Mouse (Mus musculus) CH12.LX (cell line): ENCODE data around the gene Rwdd3.

Source experiments
- CHD2 ChIP-seq: IDR thresholded peaks from 2 replicates; pipeline ENCODE4 v1.6.1; 2011; ENCODE audit warnings: low read length, improper control_type of control experiment
- CTCF ChIP-seq, 2 experiments: IDR thresholded peaks in 1 of 2; conservative IDR thresholded peaks in 1 of 2; 2 replicates each; pipeline ENCODE4 v1.5.1; 2011 to 2012; ENCODE audit warnings: low read depth in 2 of 2, low read length in 2 of 2, improper control_type of control experiment in 1 of 2, inconsistent platforms in 1 of 2, mild to moderate bottlenecking in 1 of 2, moderate library complexity in 1 of 2
- MAFK ChIP-seq: IDR thresholded peaks from 2 replicates; pipeline ENCODE4 v1.6.1; 2011; ENCODE audit warnings: low read length, improper control_type of control experiment; ENCODE audit not compliant: insufficient replicate concordance
- POLR2A ChIP-seq: IDR thresholded peaks from 2 replicates; pipeline ENCODE4 v1.6.1; 2011; ENCODE audit warnings: low read depth, mild to moderate bottlenecking, improper control_type of control experiment, low read length
- RAD21 ChIP-seq: IDR thresholded peaks from 2 replicates; pipeline ENCODE4 v1.6.1; 2011; ENCODE audit warnings: low read depth, mild to moderate bottlenecking, low read length, improper control_type of control experiment, moderate library complexity
- USF2 ChIP-seq: conservative IDR thresholded peaks from 2 replicates; pipeline ENCODE4 v1.6.1; 2011; ENCODE audit warnings: low read depth, low read length, improper control_type of control experiment

- TF ChIP-seq POLR2A (no peak), CTCF (conservative IDR thresholded peaks at IDR 0.05 in 1 of 2, IDR thresholded peaks at IDR 0.05 in 1 of 2; ENCODE audit: low read depth in 2 of 2, low read length in 2 of 2) (no peak), RAD21 (no peak), CHD2 (no peak), MAFK (no peak), USF2 (no peak)
Measured at GRCm38 (mm10) chr3:121157546-121158330, 13.8 kb downstream of the Rwdd3 start.
